Mouse (Mus musculus) layer of hippocampus, adult 11-12 months (tissue): ENCODE measurements around the gene Hspe1.
A peak's percentile ranks its signal among the peaks of the same experiment; 100 is the strongest.
"Not testable (repeated sequence)": the region's sequence is repeated elsewhere in the genome, so short reads cannot be mapped to it uniquely, and the experiment has no call there.

ENCODE experiments used
- DNase-seq: peaks from one replicate; pipeline ENCODE4 v3.0.0; 2022; ENCODE audit warnings: low spot score

Gene Hspe1

DNA sequence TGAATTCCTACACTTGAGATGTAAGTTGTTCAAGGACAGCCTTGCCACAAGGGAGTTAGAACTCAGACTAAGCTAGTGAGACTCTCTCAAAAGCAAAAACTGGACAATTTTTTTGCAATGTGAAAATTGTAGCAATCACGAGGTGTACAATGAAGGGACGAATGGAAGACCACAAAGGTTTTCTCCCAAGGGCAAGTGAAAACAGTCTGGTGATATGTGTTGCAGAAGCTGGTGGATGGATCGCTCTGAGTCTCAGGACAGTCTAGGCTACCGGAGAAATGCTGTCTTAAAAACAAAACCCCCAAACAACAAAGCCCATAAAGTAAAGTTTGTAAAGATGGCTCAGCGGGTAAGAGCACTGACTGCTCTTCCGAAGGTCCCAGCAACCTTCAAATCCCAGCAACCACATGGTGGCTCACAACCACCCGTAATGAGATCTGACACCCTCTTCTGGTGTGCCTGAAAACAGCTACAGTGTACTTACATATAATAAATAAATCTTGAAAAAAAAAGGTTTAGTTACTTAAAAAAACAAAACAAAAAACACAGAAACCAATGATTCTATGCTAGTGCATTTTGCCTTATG is 2.1 kb upstream of the Hspe1 start:
- no peak for DNase-seq

DNA sequence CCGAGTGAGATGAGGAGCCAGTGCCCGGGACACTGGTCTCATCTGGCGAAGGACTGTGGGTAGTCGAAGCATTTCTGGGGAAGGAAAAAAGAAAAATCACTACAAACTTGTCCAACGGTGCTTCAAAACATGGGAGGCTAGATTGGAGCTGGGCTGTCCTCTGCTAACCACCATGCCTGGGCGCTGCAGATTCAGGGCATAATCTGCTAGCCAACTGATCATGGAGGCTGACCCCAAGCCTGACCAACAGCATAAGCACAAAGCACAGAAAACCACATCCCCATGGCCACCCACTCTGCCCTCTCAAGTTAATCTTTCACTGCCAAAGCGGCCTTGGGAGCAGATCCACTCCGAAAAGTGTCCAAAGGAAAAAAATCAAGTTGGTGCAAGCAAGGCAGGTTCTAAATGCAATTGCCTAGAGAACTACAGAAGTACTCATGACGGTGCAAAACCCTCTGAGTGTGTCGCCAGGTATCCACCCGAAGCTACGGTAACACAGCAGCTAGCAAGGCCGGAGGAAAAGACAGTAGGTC is 998 bp upstream of the Hspe1 start:
- DNase-seq: peak; percentile 13

DNA sequence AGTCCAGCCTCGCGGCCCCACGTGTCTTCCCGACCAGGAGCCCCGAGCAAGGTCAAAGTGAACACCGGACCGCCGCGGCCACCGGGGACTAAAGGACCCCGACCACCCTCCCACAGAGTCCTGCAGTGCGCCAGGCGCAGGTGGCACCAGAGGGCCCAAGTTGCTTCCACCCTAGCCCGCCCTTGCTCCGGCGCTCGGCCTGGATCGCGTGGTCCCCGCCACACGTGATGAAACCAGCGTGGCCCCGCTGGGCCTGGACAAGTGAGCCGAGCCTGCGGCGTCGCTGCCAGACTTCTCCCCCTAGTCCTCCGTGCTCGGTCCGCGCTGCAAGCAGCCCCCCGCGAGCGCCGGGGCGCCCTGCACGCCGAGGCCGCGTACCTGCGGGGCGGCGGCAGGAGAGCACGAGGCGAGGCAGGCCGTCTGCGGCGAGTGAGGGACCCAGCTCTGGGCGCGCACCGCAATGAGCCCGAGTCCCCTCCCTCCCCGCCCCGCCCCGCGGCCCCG is 479 bp upstream of the Hspe1 start:
- DNase-seq: no peak

- DNase-seq: no peak
Observed at GRCm38 (mm10) chr1:55088611-55089497, 922 bp downstream of the Hspe1 start.

DNA sequence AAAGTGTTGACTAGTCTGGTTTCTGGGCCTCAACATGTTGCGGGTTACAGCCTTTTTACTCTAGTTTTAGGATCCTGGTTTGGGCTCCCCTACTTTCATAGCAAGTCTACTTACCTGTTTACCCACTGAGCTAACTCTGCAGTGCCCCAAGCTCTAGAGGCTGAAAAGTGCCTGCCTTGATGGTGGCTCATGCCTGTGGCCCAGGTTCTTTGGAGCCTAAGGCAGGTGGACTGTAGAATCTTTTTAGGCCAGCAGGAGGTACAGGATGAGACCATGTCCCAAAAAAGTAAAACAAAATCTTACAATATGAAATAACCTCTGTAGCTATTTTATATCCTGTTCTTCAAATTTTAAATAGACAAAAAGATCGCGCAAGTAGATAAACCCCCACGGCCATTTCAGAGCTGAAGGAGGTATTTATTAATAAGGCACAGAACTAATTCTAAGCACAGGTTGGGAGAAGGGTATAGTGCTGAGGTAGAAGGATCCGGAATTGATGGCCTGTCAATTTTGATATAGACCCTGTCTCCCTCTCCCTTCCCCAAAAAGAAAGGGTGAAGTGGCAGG is 1.6 kb downstream of the Hspe1 start:
- DNase-seq: no peak

- no peak for DNase-seq
Observed at GRCm38 (mm10) chr1:55092056-55092455, 4.1 kb downstream of the Hspe1 start.

- DNase-seq: no peak
Observed at GRCm38 (mm10) chr1:55092469-55092868, 4.5 kb downstream of the Hspe1 start.

GRCm38 (mm10) chr1:55106919-55107585 is 19.1 kb downstream of the Hspe1 start:
- no peak for DNase-seq

DNA sequence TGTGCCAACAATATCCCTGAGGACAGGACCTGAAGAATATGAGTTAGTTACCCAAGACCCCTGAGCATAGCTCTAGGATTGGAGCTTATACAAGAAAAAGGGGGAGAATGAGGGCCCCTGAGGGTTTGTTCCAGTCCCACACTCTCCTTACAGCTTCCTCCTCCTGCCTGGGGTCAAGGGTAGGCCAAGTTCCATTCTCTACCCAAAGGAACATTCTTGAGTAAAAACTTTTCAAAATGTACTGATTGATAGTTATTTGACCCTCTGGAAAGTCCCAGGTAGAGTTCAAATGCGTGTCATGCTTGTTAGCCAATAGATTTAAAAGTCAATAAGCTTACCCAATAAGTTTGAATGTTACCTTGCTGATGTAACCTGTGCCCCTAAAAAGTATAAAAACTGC is 19.7 kb downstream of the Hspe1 start:
- DNase-seq: no peak

GRCm38 (mm10) chr1:55108473-55108872 is 20.5 kb downstream of the Hspe1 start:
- DNase-seq: no peak

- DNase-seq: no peak
Observed at GRCm38 (mm10) chr1:55109066-55109766, 21.3 kb downstream of the Hspe1 start.

DNA sequence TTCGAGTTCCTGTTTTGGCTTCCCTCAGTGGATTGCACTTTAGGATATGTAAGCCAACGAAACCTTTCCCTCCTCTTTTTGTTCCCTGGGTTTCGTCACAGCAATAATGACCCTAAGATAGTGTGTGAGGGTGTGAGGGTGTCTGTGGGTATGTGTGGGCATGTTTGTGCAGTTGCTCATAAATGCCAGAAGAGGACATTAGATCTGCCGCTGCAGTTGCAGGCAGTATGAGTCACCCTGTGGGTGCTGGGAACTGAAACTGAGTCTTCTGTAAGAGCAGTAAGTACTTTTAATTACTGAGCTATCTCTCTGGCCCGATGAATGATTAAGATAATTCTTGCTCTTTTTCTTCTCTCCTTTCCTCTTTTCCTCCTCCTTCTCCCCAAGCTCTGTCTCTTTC is 35.1 kb downstream of the Hspe1 start:
- no peak for DNase-seq

- no peak for DNase-seq
Observed at GRCm38 (mm10) chr1:55123561-55123960, 35.6 kb downstream of the Hspe1 start.

DNA sequence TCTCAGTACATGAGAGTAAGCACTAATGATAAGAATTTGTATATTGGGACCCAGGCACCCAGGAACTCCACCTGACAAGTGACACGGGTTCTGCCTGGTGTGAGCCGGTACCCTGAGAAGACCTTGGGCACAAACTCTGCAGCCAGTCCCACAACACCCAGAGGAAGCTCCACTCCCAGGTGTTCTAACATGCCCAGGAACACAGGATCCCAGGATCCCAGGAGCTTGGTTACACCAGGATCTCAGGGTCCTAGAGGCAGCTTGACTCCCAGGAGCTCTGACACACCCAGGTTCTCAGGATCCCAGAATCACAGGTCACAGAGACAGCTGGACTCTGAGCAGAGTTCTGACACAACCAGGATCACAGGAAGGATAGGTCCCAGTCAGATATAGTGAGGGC is 36.2 kb downstream of the Hspe1 start:
- not testable (repeated sequence) for DNase-seq

- no peak for DNase-seq
Observed at GRCm38 (mm10) chr1:55129716-55130115, 41.8 kb downstream of the Hspe1 start.

GRCm38 (mm10) chr1:55130190-55130916 is 42.4 kb downstream of the Hspe1 start:
- DNase-seq: no peak

- DNase-seq: peak; percentile 88
Observed at GRCm38 (mm10) chr1:55130943-55131401, 43.0 kb downstream of the Hspe1 start, which contains the start of gene Mob4. TSS of gene Mob4 (plus strand) at chr1:55131231.

- DNase-seq: no peak
Observed at GRCm38 (mm10) chr1:55131424-55132014, 43.6 kb downstream of the Hspe1 start.

DNA sequence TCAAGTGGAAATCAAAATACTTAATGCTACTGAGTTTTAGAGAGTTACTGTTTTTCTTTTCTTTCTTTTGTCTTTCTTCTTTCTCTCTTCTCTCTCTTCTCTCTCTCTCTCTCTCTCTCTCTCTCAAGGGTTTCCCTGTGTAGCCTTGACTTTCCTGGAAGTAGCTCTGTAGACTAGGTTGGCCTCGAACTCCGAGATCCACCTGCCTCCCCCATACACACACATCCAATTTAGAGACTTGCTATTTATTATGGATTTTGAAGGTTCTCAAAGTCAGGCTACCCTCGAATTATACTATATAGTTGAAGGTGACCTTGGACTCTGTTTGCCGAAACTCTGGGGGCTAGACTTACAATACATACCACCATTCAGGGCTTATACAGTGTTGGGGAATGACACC is 44.4 kb downstream of the Hspe1 start:
- DNase-seq: no peak

DNA sequence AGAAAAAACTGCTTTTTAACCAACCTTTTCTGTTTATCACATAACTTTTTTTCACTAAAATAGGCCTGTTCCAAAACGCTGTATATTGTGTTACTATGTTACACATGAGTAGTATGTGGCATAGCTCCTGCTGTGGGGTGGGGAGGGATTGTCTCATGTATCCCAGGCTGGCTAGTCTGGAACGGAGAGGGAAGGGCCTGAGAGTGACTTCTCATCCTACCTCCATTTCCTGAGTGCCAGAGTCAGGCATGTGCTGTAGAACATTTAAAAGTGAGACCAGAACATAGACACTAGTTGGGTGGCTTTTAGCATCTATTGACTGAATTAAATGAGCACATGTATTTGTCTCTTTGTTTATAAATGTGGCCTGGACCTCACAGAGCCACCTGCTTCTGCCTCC is 45.2 kb downstream of the Hspe1 start:
- no peak for DNase-seq
